Comparison of ENCODE assay signal across 8 mouse cellular contexts in the genomic region with DNA sequence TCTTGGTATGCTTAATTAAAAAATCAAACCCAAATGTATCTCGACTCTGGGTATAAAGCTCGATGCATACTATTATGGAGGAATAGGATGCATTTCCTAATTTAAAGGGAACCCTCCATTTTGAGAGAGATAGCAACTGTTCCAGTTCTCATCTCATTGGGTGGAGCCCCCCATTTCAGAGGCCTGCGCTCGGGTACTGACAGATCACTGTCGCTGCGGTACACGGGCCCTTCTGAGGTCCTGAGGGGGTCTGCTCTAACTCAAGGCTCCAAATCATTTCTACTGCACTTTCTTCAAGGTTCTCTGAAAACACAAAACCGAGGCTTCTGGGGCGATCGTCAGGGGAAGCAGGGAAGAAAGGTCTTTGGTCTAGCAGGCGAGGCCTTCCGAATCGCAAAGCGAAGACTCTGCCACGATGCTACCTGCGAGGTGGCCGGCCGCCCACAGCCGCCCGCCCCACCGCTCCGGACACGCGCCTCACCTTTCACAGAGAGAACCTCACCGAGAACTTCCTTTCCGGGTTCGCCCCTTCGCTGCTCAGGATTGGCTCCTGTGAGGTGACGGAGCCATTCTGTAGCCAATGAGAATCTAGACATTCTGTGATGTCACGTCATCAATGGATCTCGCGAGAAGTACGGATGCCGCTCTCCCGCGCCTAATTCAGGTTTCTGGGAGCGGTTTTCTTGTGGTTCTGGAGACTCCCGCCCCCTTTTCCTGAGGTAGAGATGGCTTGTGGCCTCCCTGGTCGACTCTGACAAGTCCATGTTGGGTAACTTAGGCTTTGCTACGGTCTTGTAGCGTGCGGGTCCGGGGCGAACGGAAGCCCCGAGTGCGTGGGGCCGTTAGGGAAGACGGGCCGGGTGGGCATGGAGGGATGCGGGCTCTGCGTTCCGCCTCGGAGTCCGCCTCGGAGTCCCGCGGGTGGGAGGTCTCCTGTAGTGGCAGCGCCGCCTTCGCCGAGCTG. TPM values are rescaled to one million over a fixed set of nuclear protein-coding genes. Genes with fewer than 3 reads are reported as not detected.
A peak's percentile ranks its signal among the peaks of the same experiment; 100 is the strongest.
DNase-seq lines count a peak whose midpoint lies in the region; ATAC-seq and TF ChIP-seq lines count a peak whose summit lies in the region.

A gene (plus strand): TSS at position 616 of the 964 bp plus-strand sequence.
A gene (minus strand): TSS at position 818 of the 964 bp plus-strand sequence.

- H3K4me2 ChIP-seq in heart, embryonic 15.5 days: peak within 1 kb of the TSS; percentile 85
- H3K4me2 ChIP-seq in liver, embryonic 14.5 days (ENCODE audit: low read depth): peak within 1 kb of the TSS; percentile 95
- peak within 1 kb of the TSS; percentile 71 for H3K4me2 ChIP-seq in neural tube, embryonic 11.5 days (ENCODE audit: low read depth)
- peak within 1 kb of the TSS; percentile 56 for H3K4me2 ChIP-seq in stomach, postnatal 0 days (replicated peaks; ENCODE audit: low read depth)

- peak within 1 kb of the TSS; percentile 77 for H3K9ac ChIP-seq in heart, embryonic 15.5 days
- H3K9ac ChIP-seq in liver, embryonic 14.5 days (replicated peaks): peak within 1 kb of the TSS; percentile 95
- peak within 1 kb of the TSS; percentile 82 for H3K9ac ChIP-seq in neural tube, embryonic 11.5 days (ENCODE audit: low read length)
- peak within 1 kb of the TSS; percentile 80 for H3K9ac ChIP-seq in stomach, postnatal 0 days (ENCODE audit: low read length)

- TF ChIP-seq CTCF in liver, embryonic 14.5 days (IDR thresholded peaks at IDR 0.05; ENCODE audit: low read depth): peak; percentile 24; the same call in 1 of the 2 replicates
- TF ChIP-seq CTCF in stomach, postnatal 0 days (IDR thresholded peaks at IDR 0.05; ENCODE audit: low read depth): peak; percentile 25; the same call in 1 of the 2 replicates

- peak within 1 kb of the TSS; percentile 71 for H3K4me3 ChIP-seq in forebrain, embryonic 10.5 days
- H3K4me3 ChIP-seq in heart, embryonic 15.5 days: peak within 1 kb of the TSS; percentile 79
- peak within 1 kb of the TSS; percentile 95 to 98 for H3K4me3 ChIP-seq in liver, embryonic 14.5 days (ENCODE audit: insufficient read depth in 1 of 2, low read depth in 2 of 2, low read length in 2 of 2)
- peak within 1 kb of the TSS; percentile 60 for H3K4me3 ChIP-seq in neural tube, embryonic 11.5 days (ENCODE audit: low read depth, low read length)
- H3K4me3 ChIP-seq in stomach, postnatal 0 days (ENCODE audit: low read depth, low read length): peak within 1 kb of the TSS; percentile 59

- H3K4me1 ChIP-seq in forebrain, embryonic 10.5 days: peaks cover 17% of the 10 kb centered on the region
- peaks cover 7% of the 10 kb centered on the region for H3K4me1 ChIP-seq in heart, embryonic 15.5 days (replicated peaks)
- H3K4me1 ChIP-seq in liver, embryonic 14.5 days (replicated peaks; ENCODE audit: control insufficient read depth in 2 of 2, insufficient read depth in 2 of 2, low read length in 1 of 2): no peaks in the 10 kb centered on the region; a peak in 1 of 4 replicates
- no peaks in the 10 kb centered on the region for H3K4me1 ChIP-seq in neural tube, embryonic 11.5 days (ENCODE audit: control insufficient read depth, insufficient read depth, low read length)
- H3K4me1 ChIP-seq in stomach, postnatal 0 days (replicated peaks; ENCODE audit: control insufficient read depth, insufficient read depth): no peaks in the 10 kb centered on the region

- under 1% methylated on average over 62 of the region's 62 CpGs for WGBS in forebrain, embryonic 10.5 days
- under 1% methylated on average over 62 of the region's 62 CpGs for WGBS in heart, embryonic 15.5 days
- WGBS in liver, embryonic 14.5 days (ENCODE audit: insufficient replicate concordance): under 1% methylated on average over 62 of the region's 62 CpGs
- under 1% methylated on average over 62 of the region's 62 CpGs for WGBS in neural tube, embryonic 11.5 days
- under 1% methylated on average over 62 of the region's 62 CpGs for WGBS in stomach, postnatal 0 days

- peaks cover 62% of the 10 kb centered on the region for H3K36me3 ChIP-seq in forebrain, embryonic 10.5 days (replicated peaks)
- H3K36me3 ChIP-seq in heart, embryonic 15.5 days: peaks cover 42% of the 10 kb centered on the region
- peaks cover 39% of the 10 kb centered on the region for H3K36me3 ChIP-seq in liver, embryonic 14.5 days (replicated peaks; ENCODE audit: control insufficient read depth, insufficient read depth, low read depth)
- H3K36me3 ChIP-seq in neural tube, embryonic 11.5 days (ENCODE audit: control insufficient read depth, insufficient read depth, low read length): peaks cover 5% of the 10 kb centered on the region; the same call in 1 of the 2 replicates
- 0 out of 2 replicates have a peak, but pooled peaks cover 4% of the 10 kb centered on the region for H3K36me3 ChIP-seq in stomach, postnatal 0 days (ENCODE audit: control insufficient read depth, insufficient read depth, low read length)

- DNase-seq in CD8-positive naive resting alpha-beta T cell, adult 2 months (ENCODE audit: low read depth in 2 of 2, low spot score in 2 of 2): peak; percentile 90 to 92
- peak; percentile 96 for DNase-seq in c-Kit-positive CD71-negative TER-119-negative erythroid progenitor cells, embryonic 14.5 days (ENCODE audit: low read depth)
- DNase-seq in forebrain, embryonic 10.5 days (ENCODE audit: extremely low spot score, low spot score): peak; percentile 95
- DNase-seq in kidney, postnatal 25 days: peak; percentile 96
- DNase-seq in liver, embryonic 14.5 days (ENCODE audit: low read depth in 3 of 3, low spot score in 3 of 3): peak; percentile 96
- peak; percentile 94 for DNase-seq in neural tube, embryonic 11.5 days (ENCODE audit: low spot score)
- peak; percentile 93 for DNase-seq in stomach, postnatal 0 days (ENCODE audit: low spot score)

- no peaks in the 10 kb centered on the region for H3K9me3 ChIP-seq in forebrain, embryonic 10.5 days
- no peaks in the 10 kb centered on the region for H3K9me3 ChIP-seq in heart, embryonic 15.5 days (replicated peaks)
- H3K9me3 ChIP-seq in liver, embryonic 14.5 days (ENCODE audit: control insufficient read depth, low read length): no peaks in the 10 kb centered on the region
- H3K9me3 ChIP-seq in neural tube, embryonic 11.5 days (ENCODE audit: control insufficient read depth, low read length): no peaks in the 10 kb centered on the region
- H3K9me3 ChIP-seq in stomach, postnatal 0 days (ENCODE audit: control insufficient read depth, low read length): no peaks in the 10 kb centered on the region

- H3K27me3 ChIP-seq in forebrain, embryonic 10.5 days (ENCODE audit: poor library complexity, severe bottlenecking): no peaks in the 10 kb centered on the region
- no peaks in the 10 kb centered on the region for H3K27me3 ChIP-seq in heart, embryonic 15.5 days
- H3K27me3 ChIP-seq in liver, embryonic 14.5 days (ENCODE audit: control insufficient read depth, insufficient read depth, low read length): no peaks in the 10 kb centered on the region
- H3K27me3 ChIP-seq in neural tube, embryonic 11.5 days (ENCODE audit: control insufficient read depth, insufficient read depth, low read length): no peaks in the 10 kb centered on the region
- H3K27me3 ChIP-seq in stomach, postnatal 0 days (ENCODE audit: control insufficient read depth, insufficient read depth, low read length): no peaks in the 10 kb centered on the region

- TF ChIP-seq EP300 in liver, embryonic 14.5 days (IDR thresholded peaks at IDR 0.05; ENCODE audit: low read depth): peak; percentile 79
- TF ChIP-seq EP300 in stomach, postnatal 0 days (optimal IDR thresholded peaks at IDR 0.05): peak; percentile 99

- peak within 1 kb of the TSS; percentile 94 for H3K27ac ChIP-seq in forebrain, embryonic 10.5 days
- H3K27ac ChIP-seq in heart, embryonic 15.5 days: peak within 1 kb of the TSS; percentile 96
- peak within 1 kb of the TSS; percentile 87 for H3K27ac ChIP-seq in liver, embryonic 14.5 days
- H3K27ac ChIP-seq in neural tube, embryonic 11.5 days (ENCODE audit: low read depth, low read length): peak within 1 kb of the TSS; percentile 81
- H3K27ac ChIP-seq in stomach, postnatal 0 days (replicated peaks): peak within 1 kb of the TSS; percentile 94

- peak; percentile 100 for ATAC-seq in heart, embryonic 15.5 days (replicated peaks; ENCODE audit: insufficient number of reproducible peaks, insufficient read depth, low FRiP score, low read depth)
- ATAC-seq in liver, embryonic 14.5 days (ENCODE audit: insufficient read depth): peak; percentile 98
- ATAC-seq in neural tube, embryonic 11.5 days (ENCODE audit: insufficient read depth, low FRiP score, low TSS enrichment): peak; percentile 99
- peak; percentile 99 for ATAC-seq in stomach, postnatal 0 days (ENCODE audit: low FRiP score, low TSS enrichment)

RNA-seq across cellular contexts. Expression of the first gene that starts in this region (rescaled TPM):
- polyA plus RNA-seq in forebrain, embryonic 10.5 days (2016; fragmentation: Nextera tagmentation; extraction: Ambion mirVana): 45.1 and 46.0 TPM in 2 replicates
- 12.8 and 14.5 TPM in 2 replicates for polyA plus RNA-seq in heart, embryonic 15.5 days (2015; fragmentation: Nextera tagmentation; extraction: Ambion mirVana)
- 4.1 and 7.1 TPM in 2 replicates for polyA plus RNA-seq in liver, embryonic 14.5 days (2012; rRNA removed)
- 12.9 and 15.2 TPM in 2 replicates for polyA plus RNA-seq in liver, embryonic 14.5 days (2014; fragmentation: Nextera tagmentation; extraction: Ambion mirVana)
- polyA plus RNA-seq in neural tube, embryonic 11.5 days (2014; fragmentation: Nextera tagmentation; extraction: Ambion mirVana): 26.9 and 29.8 TPM in 2 replicates
- polyA plus RNA-seq in stomach, postnatal 0 days (2015; fragmentation: Nextera tagmentation; extraction: Ambion mirVana): 9.7 TPM in 2 replicates

RNA-seq across cellular contexts. Expression of the second gene that starts in this region (rescaled TPM):
- polyA plus RNA-seq in forebrain, embryonic 10.5 days (2016; fragmentation: Nextera tagmentation; extraction: Ambion mirVana): 59.2 and 59.6 TPM in 2 replicates
- polyA plus RNA-seq in heart, embryonic 15.5 days (2015; fragmentation: Nextera tagmentation; extraction: Ambion mirVana): 18.9 and 21.3 TPM in 2 replicates
- polyA plus RNA-seq in liver, embryonic 14.5 days (2012; rRNA removed): 8.3 and 13.6 TPM in 2 replicates
- 28.4 and 29.5 TPM in 2 replicates for polyA plus RNA-seq in liver, embryonic 14.5 days (2014; fragmentation: Nextera tagmentation; extraction: Ambion mirVana)
- 52.3 and 52.8 TPM in 2 replicates for polyA plus RNA-seq in neural tube, embryonic 11.5 days (2014; fragmentation: Nextera tagmentation; extraction: Ambion mirVana)
- 31.7 and 33.4 TPM in 2 replicates for polyA plus RNA-seq in stomach, postnatal 0 days (2015; fragmentation: Nextera tagmentation; extraction: Ambion mirVana)

Comparison
In these comparisons a context has a peak if more than half of its experiments do, and no peak if none do; other contexts are left out.
1. Peak in every context shown above with its lines: DNase-seq, ATAC-seq, H3K4me3 ChIP-seq and H3K27ac ChIP-seq.